In genomic region chr2:4921019-4921418, GRCm38 (mm10) we compare ENCODE assay signal across 32 mouse cellular contexts. TPM values are rescaled to one million over a fixed set of nuclear protein-coding genes. Genes with fewer than 3 reads are reported as not detected.
"Had no signal": no experiment of that assay in that cellular context is flagged by ENCODE, and none has a peak within 500 bp of the region (broad histone marks: within the 10 kb centered on the region; RNA-seq: fewer than 3 reads in every experiment).

No protein-coding gene starts in this region.

- ATAC-seq: hindbrain, postnatal 0 days; intestine, embryonic 16.5 days had no signal

- H3K9me3 ChIP-seq: heart, embryonic 13.5 days; heart, embryonic 15.5 days; hindbrain, embryonic 13.5 days; hindbrain, embryonic 15.5 days; kidney, embryonic 15.5 days; limb, embryonic 13.5 days; limb, embryonic 15.5 days; liver, embryonic 13.5 days had no signal

- H3K4me2 ChIP-seq: heart, embryonic 11.5 days; heart, embryonic 13.5 days; heart, embryonic 15.5 days; hindbrain, embryonic 13.5 days; hindbrain, embryonic 15.5 days; kidney, embryonic 15.5 days; limb, embryonic 13.5 days; limb, embryonic 15.5 days; liver, embryonic 13.5 days had no signal

- H3K36me3 ChIP-seq: hindbrain, embryonic 15.5 days had no signal

- DNase-seq: gastrocnemius, adult 2 months; gastrocnemius, postnatal 10 days; gastrocnemius, postnatal 25 days; heart, adult 2 months; heart, postnatal 14 days; heart, postnatal 36 days; kidney, adult 11 months; kidney, adult 9 months; kidney, postnatal 14 days; kidney, postnatal 36 days; layer of hippocampus, adult 9-11 months; layer of hippocampus, postnatal 36 days; left cerebral cortex, postnatal 4 days; liver, embryonic 13.5 days had no signal

- H3K27ac ChIP-seq: gastrocnemius, adult 2 months; heart, adult 2 months; heart, embryonic 13.5 days; heart, embryonic 15.5 days; hindbrain, embryonic 13.5 days; hindbrain, embryonic 15.5 days; hindbrain, postnatal 0 days; kidney, embryonic 15.5 days; kidney, postnatal 0 days; limb, embryonic 13.5 days; limb, embryonic 15.5 days had no signal

- H3K4me3 ChIP-seq: gastrocnemius, adult 2 months; heart, adult 2 months; heart, embryonic 13.5 days; heart, embryonic 15.5 days; hindbrain, embryonic 13.5 days; hindbrain, embryonic 15.5 days; kidney, embryonic 15.5 days; limb, embryonic 13.5 days; limb, embryonic 15.5 days; liver, embryonic 13.5 days had no signal

- H3K27me3 ChIP-seq: heart, embryonic 13.5 days; heart, embryonic 15.5 days; hindbrain, embryonic 13.5 days; hindbrain, embryonic 15.5 days; kidney, embryonic 15.5 days; limb, embryonic 13.5 days; limb, embryonic 15.5 days; liver, embryonic 13.5 days had no signal

- H3K9ac ChIP-seq: heart, embryonic 13.5 days; heart, embryonic 15.5 days; hindbrain, embryonic 13.5 days; hindbrain, embryonic 15.5 days; kidney, embryonic 15.5 days; limb, embryonic 13.5 days; limb, embryonic 15.5 days; liver, embryonic 13.5 days had no signal

RNA-seq across cellular contexts. Expression of gene Ucma, which starts 54.9 kb away (rescaled TPM):
- total RNA-seq: gastrocnemius, adult 2 months; gastrocnemius, postnatal 25 days; granulocyte monocyte progenitor cell, adult 5-6 weeks; heart, adult 2 months; heart, postnatal 14 days; heart, postnatal 36 days; hematopoietic stem cell, adult 5-6 weeks had no signal
- polyA plus RNA-seq: heart, embryonic 11.5 days; heart, embryonic 13.5 days; heart, postnatal 0 days; hindbrain, embryonic 11.5 days; intestine, embryonic 14.5 days; intestine, embryonic 16.5 days; kidney, embryonic 15.5 days; kidney, postnatal 0 days; large intestine, adult 2 months; limb, embryonic 11.5 days; liver, embryonic 13.5 days had no signal
